Mouse (Mus musculus): ENCODE results near the gene Nucb1.
A peak's percentile ranks its signal among the peaks of the same experiment; 100 is the strongest.

- TF ChIP-seq TAL1 (IDR thresholded peaks at IDR 0.05; ENCODE audit: low read length) (peak; percentile 64; the same call in 2 of the 3 replicates), GATA1 (IDR thresholded peaks at IDR 0.05; ENCODE audit: low read length) (no peak)
These were observed 20.6 kb downstream of the Nucb1 start for GRCm38 (mm10) chr7:45489578-45489977.

All from erythroblast, embryonic 14.5 days (primary cell).